Mouse (Mus musculus) CH12.LX (cell line): ENCODE results near the gene Slc2a3.

Experiments
- CTCF ChIP-seq, 2 experiments: IDR thresholded peaks in 1 of 2; conservative IDR thresholded peaks in 1 of 2; 2 replicates each; pipeline ENCODE4 v1.5.1; 2011 to 2012; ENCODE audit warnings: low read depth in 2 of 2, low read length in 2 of 2, improper control_type of control experiment in 1 of 2, inconsistent platforms in 1 of 2, mild to moderate bottlenecking in 1 of 2, moderate library complexity in 1 of 2
- EP300 ChIP-seq: IDR thresholded peaks from 2 replicates; pipeline ENCODE4 v1.6.1; 2011; ENCODE audit warnings: low read length, improper control_type of control experiment
- HCFC1 ChIP-seq: IDR thresholded peaks from 2 replicates; pipeline ENCODE4 v1.6.1; 2012; ENCODE audit warnings: low read depth, mild to moderate bottlenecking, inconsistent platforms, low read length, improper control_type of control experiment
- MAX ChIP-seq: IDR thresholded peaks from 2 replicates; pipeline ENCODE4 v1.6.1; 2011; ENCODE audit warnings: low read length, improper control_type of control experiment
- POLR2A ChIP-seq: IDR thresholded peaks from 2 replicates; pipeline ENCODE4 v1.6.1; 2011; ENCODE audit warnings: low read depth, mild to moderate bottlenecking, improper control_type of control experiment, low read length
- ZC3H11A ChIP-seq: IDR thresholded peaks from 2 replicates; pipeline ENCODE4 v1.6.1; 2012; ENCODE audit warnings: low read depth, mild to moderate bottlenecking, inconsistent platforms, low read length, improper control_type of control experiment

DNA sequence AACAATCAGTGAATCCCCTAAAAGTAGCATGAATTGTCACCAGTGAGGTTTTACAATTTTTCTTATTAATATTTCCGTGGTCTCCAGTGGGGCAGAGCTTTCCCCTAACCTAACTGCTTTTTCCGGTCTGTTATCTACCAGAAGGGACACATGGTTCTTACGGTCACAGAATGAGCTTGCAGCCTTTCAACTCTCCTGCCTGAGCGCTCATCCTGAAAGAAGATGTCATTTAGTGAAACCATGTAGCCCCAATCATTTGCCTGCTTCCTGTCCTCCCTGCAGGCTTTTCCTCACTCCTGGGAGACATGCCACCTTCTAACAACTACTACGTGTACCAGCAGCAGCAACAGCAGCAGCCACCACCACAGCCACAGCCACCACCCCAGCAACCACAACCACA is 36.1 kb upstream of the Slc2a3 start:
- TF ChIP-seq MAX: peak; percentile 38; the same call in 1 of the 2 replicates
- no peak for TF ChIP-seq POLR2A
- no peak for TF ChIP-seq CTCF (conservative IDR thresholded peaks at IDR 0.05 in 1 of 2, IDR thresholded peaks at IDR 0.05 in 1 of 2; ENCODE audit: low read depth in 2 of 2, low read length in 2 of 2)
- no peak for TF ChIP-seq HCFC1
- peak; percentile 89 for TF ChIP-seq EP300
- TF ChIP-seq ZC3H11A: no peak
